Mouse (Mus musculus) thymus, adult 2 months (tissue): ENCODE measurements around the gene Adgrl3.

Experiments
- CTCF ChIP-seq: fragments of 200-500 bp; IDR thresholded peaks from 2 replicates; pipeline ENCODE4 v1.5.1; 2012; ENCODE audit warnings: mild to moderate bottlenecking, control low read depth, low read length, moderate library complexity, borderline replicate concordance; ENCODE audit not compliant: control insufficient read depth, poor library complexity, insufficient read depth; ENCODE audit errors: extremely low read depth
- POLR2A ChIP-seq: fragments of 200-500 bp; IDR thresholded peaks from 2 replicates; pipeline ENCODE4 v1.6.1; 2012; ENCODE audit warnings: mild to moderate bottlenecking, low read length, control low read depth, moderate library complexity; ENCODE audit not compliant: control insufficient read depth, poor library complexity, insufficient read depth; ENCODE audit errors: extremely low read depth

DNA sequence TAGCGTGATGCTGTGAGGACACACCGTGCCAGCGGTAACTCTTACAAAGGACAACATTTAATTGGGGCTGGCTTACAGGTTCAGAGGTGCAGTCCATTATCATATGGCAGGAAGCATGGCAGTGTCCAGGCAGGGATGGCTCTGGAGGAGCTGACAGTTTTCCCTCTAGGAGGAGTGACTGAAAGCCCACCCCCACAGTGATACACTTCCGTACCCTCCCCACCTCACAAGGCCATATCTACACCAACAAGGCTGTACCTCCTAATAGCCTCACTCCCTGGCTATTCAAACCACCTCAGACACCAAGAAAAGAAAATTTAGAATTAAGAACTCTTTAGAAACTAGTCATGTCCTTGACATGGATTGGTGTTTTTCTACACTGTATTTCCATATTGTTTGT lies 583.0 kb downstream of the Adgrl3 start:
- TF ChIP-seq POLR2A: no peak
- no peak for TF ChIP-seq CTCF
